Mouse (Mus musculus): ENCODE data around the gene Cpeb1. TPM values are rescaled to one million over a fixed set of nuclear protein-coding genes. Genes with fewer than 3 reads are reported as not detected.
"Not testable (repeated sequence)": the region's sequence is repeated elsewhere in the genome, so short reads cannot be mapped to it uniquely, and the experiment has no call there.

The Cpeb1 gene
- polyA plus RNA-seq, 2 experiments = 0.77 to 1.1 TPM

GRCm38 (mm10) chr7:81492628-81493027 lies 37.4 kb upstream of the Cpeb1 start:
- H3K9ac ChIP-seq (ENCODE audit: low read depth, low read length, severe bottlenecking) = no peak overlapping the region
- H3K36me3 ChIP-seq (ENCODE audit: control insufficient read depth, insufficient read depth, low read length) = no peaks in the 10 kb centered on the region
- DNase-seq (ENCODE audit: low spot score) (no peak), ATAC-seq (ENCODE audit: low FRiP score, low read depth) (no peak)
- no peak overlapping the region for H3K4me3 ChIP-seq (replicated peaks; ENCODE audit: low read length)
- H3K27me3 ChIP-seq (ENCODE audit: control insufficient read depth, insufficient read depth, low read length) = peaks cover 24% of the 10 kb centered on the region
- no peak overlapping the region for H3K27ac ChIP-seq (replicated peaks; ENCODE audit: low read depth, low read length)
- H3K4me2 ChIP-seq (replicated peaks; ENCODE audit: low read depth, low read length, severe bottlenecking) = no peak overlapping the region
- no peak for TF ChIP-seq POLR2A (IDR thresholded peaks at IDR 0.05; ENCODE audit: borderline replicate concordance, extremely low read depth, insufficient read depth, insufficient read length)
- H3K9me3 ChIP-seq (ENCODE audit: control insufficient read depth, low read length) = no peaks in the 10 kb centered on the region
- WGBS = 44% methylated on average over 9 of the region's 9 CpGs
- 0 out of 2 replicates have a peak, but pooled peaks cover 6% of the 10 kb centered on the region for H3K4me1 ChIP-seq (ENCODE audit: control insufficient read depth, insufficient read depth, low read length)

- TF ChIP-seq POLR2A (IDR thresholded peaks at IDR 0.05; ENCODE audit: borderline replicate concordance, extremely low read depth, insufficient read depth, insufficient read length) = no peak
- no peak for DNase-seq (ENCODE audit: low spot score)
- H3K9me3 ChIP-seq (ENCODE audit: control insufficient read depth, low read length) = no peaks in the 10 kb centered on the region
- ATAC-seq (ENCODE audit: low FRiP score, low read depth) = no peak
- no peak overlapping the region for H3K27ac ChIP-seq (replicated peaks; ENCODE audit: low read depth, low read length)
- 16% methylated on average over 9 of the region's 9 CpGs for WGBS
- H3K36me3 ChIP-seq (ENCODE audit: control insufficient read depth, insufficient read depth, low read length) = no peaks in the 10 kb centered on the region
- H3K4me3 ChIP-seq (replicated peaks; ENCODE audit: low read length) = no peak overlapping the region
- H3K9ac ChIP-seq (ENCODE audit: low read depth, low read length, severe bottlenecking) = no peak overlapping the region
- 0 out of 2 replicates have a peak, but pooled peaks cover 6% of the 10 kb centered on the region for H3K4me1 ChIP-seq (ENCODE audit: control insufficient read depth, insufficient read depth, low read length)
- H3K4me2 ChIP-seq (replicated peaks; ENCODE audit: low read depth, low read length, severe bottlenecking) = no peak overlapping the region
- H3K27me3 ChIP-seq (ENCODE audit: control insufficient read depth, insufficient read depth, low read length) = peaks cover 24% of the 10 kb centered on the region
Measured at GRCm38 (mm10) chr7:81489649-81490048, 34.4 kb upstream of the Cpeb1 start.

DNA sequence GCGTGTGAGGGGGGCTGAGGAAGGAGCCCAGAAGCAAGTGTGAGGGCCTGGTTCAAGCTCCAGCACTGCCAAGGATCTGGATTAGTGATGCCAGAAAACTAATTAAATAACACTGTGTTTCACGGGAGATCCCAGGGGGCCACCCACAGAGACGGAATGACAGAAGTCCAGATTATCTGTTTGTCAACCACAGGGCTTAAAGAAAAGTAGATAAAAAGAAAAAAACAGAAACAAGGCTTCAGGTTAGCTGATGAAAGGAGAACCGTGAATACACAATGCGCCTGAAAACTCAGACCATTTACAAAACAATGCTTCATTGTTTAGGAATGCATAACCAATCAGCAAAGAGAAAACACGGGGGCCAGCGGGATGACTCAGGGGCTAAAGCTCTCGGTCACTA lies 25.5 kb upstream of the Cpeb1 start:
- no peak overlapping the region for H3K9ac ChIP-seq (ENCODE audit: low read depth, low read length, severe bottlenecking)

GRCm38 (mm10) chr7:81479531-81480090 lies 24.3 kb upstream of the Cpeb1 start:
- ATAC-seq (ENCODE audit: low FRiP score, low read depth) = no peak
- no peak for TF ChIP-seq POLR2A (IDR thresholded peaks at IDR 0.05; ENCODE audit: borderline replicate concordance, extremely low read depth, insufficient read depth, insufficient read length)

More for the DNA sequence above, 25.5 kb upstream of the Cpeb1 start:
- ATAC-seq (ENCODE audit: low FRiP score, low read depth) = no peak
- DNase-seq (ENCODE audit: low spot score) = no peak
- no peak overlapping the region for H3K27ac ChIP-seq (replicated peaks; ENCODE audit: low read depth, low read length)
- H3K4me2 ChIP-seq (replicated peaks; ENCODE audit: low read depth, low read length, severe bottlenecking) = no peak overlapping the region
- TF ChIP-seq POLR2A (IDR thresholded peaks at IDR 0.05; ENCODE audit: borderline replicate concordance, extremely low read depth, insufficient read depth, insufficient read length) = no peak
- no peaks in the 10 kb centered on the region for H3K36me3 ChIP-seq (ENCODE audit: control insufficient read depth, insufficient read depth, low read length)
- peaks cover 12% of the 10 kb centered on the region; the same call in 1 of the 2 replicates for H3K27me3 ChIP-seq (ENCODE audit: control insufficient read depth, insufficient read depth, low read length)
- WGBS = 17% methylated on average over 8 of the region's 8 CpGs
- H3K4me1 ChIP-seq (ENCODE audit: control insufficient read depth, insufficient read depth, low read length) = no peaks in the 10 kb centered on the region
- H3K9me3 ChIP-seq (ENCODE audit: control insufficient read depth, low read length) = no peaks in the 10 kb centered on the region
- H3K4me3 ChIP-seq (replicated peaks; ENCODE audit: low read length) = no peak overlapping the region

GRCm38 (mm10) chr7:81478261-81478660 lies 23.0 kb upstream of the Cpeb1 start:
- DNase-seq (ENCODE audit: low spot score); ATAC-seq (ENCODE audit: low FRiP score, low read depth); H3K4me2 ChIP-seq (replicated peaks; ENCODE audit: low read depth, low read length, severe bottlenecking); H3K4me3 ChIP-seq (replicated peaks; ENCODE audit: low read length); H3K9me3 ChIP-seq (ENCODE audit: control insufficient read depth, low read length); H3K4me1 ChIP-seq (ENCODE audit: control insufficient read depth, insufficient read depth, low read length); H3K9ac ChIP-seq (ENCODE audit: low read depth, low read length, severe bottlenecking); H3K27ac ChIP-seq (replicated peaks; ENCODE audit: low read depth, low read length); H3K36me3 ChIP-seq (ENCODE audit: control insufficient read depth, insufficient read depth, low read length): not testable (repeated sequence)
- H3K27me3 ChIP-seq (ENCODE audit: control insufficient read depth, insufficient read depth, low read length) = peaks cover 12% of the 10 kb centered on the region; the same call in 1 of the 2 replicates

More at GRCm38 (mm10) chr7:81479531-81480090, 24.3 kb upstream of the Cpeb1 start:
- H3K9me3 ChIP-seq (ENCODE audit: control insufficient read depth, low read length) = no peaks in the 10 kb centered on the region
- no peak overlapping the region for H3K27ac ChIP-seq (replicated peaks; ENCODE audit: low read depth, low read length)
- H3K4me2 ChIP-seq (replicated peaks; ENCODE audit: low read depth, low read length, severe bottlenecking) = no peak overlapping the region
- H3K9ac ChIP-seq (ENCODE audit: low read depth, low read length, severe bottlenecking) = no peak overlapping the region
- H3K36me3 ChIP-seq (ENCODE audit: control insufficient read depth, insufficient read depth, low read length) = no peaks in the 10 kb centered on the region
- peak; percentile 27 for DNase-seq (ENCODE audit: low spot score)
- peaks cover 12% of the 10 kb centered on the region; the same call in 1 of the 2 replicates for H3K27me3 ChIP-seq (ENCODE audit: control insufficient read depth, insufficient read depth, low read length)
- 22% methylated on average over 3 of the region's 3 CpGs for WGBS
- H3K4me1 ChIP-seq (ENCODE audit: control insufficient read depth, insufficient read depth, low read length) = no peaks in the 10 kb centered on the region
- H3K4me3 ChIP-seq (replicated peaks; ENCODE audit: low read length) = no peak overlapping the region

Measured in limb, embryonic 14.5 days (tissue).